Mouse (Mus musculus): ENCODE measurements around the gene Ntm.

Gene Ntm

DNA sequence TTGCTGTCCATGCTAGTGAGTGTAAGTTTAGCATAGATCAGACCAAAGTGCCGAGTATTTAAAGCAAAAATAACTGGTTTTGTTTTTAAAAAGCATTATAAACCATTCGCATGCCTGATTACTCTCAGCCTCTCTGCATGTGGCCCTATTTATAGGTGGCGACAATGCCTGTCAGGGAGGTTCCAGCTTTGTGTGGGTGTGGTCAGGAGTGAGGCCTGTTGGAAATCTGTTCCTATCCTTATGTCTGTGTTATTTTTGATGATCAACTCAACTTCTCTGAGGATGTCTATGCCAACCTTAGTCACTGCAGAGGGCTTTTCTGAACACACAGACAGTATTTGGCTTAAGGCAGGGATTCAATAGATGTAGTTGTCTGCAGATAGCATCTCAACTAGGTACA, 78.9 kb downstream of the Ntm start:
- in situ Hi-C loops (cut with MboI): no loop called here

DNA sequence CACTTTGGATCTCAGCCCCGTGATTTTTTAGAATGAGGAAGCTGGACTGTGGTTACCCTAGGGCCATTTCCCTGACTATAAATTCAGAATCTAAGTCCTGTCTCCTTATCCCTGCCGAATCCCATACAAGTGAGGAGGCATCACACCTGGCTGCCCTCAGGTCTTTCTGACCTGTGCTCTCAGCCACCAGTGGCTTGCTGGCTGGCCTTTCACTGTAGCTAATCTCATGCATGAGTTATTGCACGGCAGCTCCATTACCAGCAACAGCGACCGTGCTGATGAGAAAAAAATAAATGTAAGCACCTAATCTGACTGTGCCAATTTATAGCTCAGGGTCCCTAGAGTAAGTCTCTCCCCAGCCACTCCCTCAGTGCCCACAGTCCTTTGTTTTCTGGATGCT, 81.3 kb downstream of the Ntm start:
- in situ Hi-C loops (cut with MboI): no loop called here

DNA sequence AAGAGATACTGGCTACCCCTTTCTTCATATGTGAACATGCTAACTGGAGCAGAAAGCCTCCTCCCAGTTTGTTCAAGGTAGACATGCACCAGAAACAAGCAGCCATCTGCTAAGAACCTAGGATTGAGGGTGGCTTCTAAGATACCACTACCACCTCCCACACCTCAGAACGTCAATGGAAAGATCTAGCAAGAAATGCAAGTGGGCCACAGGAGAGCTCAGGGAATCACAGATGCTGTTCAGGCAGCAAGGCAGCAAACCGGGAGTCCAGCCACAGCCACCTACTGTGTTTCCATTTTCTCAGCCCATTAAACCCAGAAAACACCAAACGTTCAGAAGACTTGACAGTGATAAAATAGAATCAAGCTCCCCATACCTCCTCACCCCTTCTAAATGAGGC, 85.4 kb downstream of the Ntm start:
- in situ Hi-C loops (cut with MboI): no loop called here

DNA sequence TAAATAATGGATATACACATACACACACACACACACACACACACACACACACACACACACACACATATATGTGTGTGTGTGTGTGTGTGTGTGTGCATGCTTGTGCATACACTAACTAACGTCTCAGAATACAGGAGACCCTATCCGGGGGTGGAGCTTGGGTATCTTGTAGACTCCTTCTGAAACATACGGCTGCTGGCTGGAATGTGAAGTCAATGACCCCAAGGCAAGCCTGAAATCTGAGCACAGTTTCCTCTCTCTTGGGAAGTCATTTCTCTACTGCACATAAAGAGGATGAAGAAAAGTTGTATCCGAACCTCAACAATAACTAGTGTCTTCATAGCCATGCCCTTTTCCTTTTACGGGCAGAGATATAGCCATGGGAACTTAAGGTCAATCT, 95.2 kb downstream of the Ntm start:
- in situ Hi-C loops (cut with MboI): no loop called here

DNA sequence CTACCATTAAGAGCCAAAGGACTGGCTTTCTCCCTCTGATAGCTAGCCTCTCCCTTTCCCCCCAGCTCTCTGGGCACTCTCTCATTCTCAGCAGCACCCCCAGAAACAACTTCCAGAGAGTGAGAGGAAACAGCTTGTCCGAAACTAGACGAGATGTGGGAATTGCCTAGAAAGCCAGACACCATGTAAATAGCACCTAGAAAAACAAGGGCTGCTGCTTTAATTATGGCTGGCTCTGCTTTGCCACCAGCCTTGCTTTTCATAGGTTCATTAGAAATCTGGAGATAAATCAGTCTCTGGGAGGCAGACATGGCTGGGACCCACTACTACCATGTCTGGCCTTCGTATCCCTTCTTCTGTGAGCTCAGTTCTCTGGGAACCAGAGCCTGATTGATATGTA, 96.1 kb downstream of the Ntm start:
- in situ Hi-C loops (cut with MboI): no loop called here

DNA sequence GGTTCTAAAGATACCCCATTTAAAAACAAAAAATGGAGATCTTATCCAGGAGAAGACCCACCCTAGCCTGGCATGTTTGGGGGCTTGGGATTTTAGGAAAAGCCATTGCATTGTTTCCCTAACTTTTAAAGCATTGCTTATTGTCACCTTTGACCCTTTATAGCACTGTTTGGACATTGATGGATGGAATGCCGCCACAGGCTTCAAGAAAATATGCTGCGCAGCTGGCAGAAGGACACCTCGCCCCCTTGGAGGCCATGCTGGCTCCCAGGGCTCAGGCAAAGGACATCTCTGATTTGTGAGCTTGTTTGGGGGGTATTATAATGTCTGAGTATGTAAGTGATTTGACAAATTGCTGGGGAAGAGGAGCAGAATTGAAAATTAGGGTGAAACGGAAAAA, 96.8 kb downstream of the Ntm start:
- in situ Hi-C loops (cut with MboI): no loop called here

DNA sequence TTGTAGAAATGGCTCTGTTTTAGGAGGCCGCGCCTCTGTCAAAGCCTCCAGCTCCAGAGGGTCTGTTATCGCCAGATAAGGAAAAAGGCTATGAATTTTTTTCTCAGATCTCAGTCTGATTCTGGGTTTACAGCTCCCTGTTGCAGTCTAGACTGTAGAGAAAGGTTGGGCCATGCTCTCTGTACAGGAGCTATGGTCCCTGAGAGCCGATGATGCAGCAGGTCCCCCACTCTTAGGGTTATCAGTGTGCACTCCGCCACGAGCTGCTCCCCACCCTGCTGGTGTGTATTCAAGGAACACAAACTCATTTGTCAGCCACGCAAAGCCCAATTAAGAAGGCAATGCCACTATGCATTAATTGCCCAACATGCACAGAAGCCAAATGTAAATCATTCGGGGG, 97.4 kb downstream of the Ntm start:
- in situ Hi-C loops (cut with MboI): no loop called here

DNA sequence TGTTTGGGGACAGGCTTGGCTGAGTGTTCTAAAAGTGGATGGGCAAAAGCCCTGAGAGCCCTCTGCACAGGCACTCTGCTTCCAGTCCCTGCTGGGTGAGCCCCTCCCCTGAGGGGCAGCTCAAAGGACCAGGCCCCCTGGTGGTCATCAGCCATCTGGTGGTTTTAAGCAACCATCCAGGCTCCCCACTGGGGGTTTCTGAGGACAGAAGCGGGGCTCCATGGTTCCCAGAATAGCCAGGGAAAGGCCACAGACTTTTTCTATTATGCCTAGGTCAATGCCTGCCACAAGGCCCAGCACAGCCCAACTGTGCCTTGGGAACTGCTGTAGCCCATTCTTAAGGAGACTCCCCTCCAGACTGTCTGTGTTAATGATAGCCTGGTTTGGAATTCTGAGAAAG, 98.1 kb downstream of the Ntm start:
- in situ Hi-C loops (cut with MboI): no loop called here

DNA sequence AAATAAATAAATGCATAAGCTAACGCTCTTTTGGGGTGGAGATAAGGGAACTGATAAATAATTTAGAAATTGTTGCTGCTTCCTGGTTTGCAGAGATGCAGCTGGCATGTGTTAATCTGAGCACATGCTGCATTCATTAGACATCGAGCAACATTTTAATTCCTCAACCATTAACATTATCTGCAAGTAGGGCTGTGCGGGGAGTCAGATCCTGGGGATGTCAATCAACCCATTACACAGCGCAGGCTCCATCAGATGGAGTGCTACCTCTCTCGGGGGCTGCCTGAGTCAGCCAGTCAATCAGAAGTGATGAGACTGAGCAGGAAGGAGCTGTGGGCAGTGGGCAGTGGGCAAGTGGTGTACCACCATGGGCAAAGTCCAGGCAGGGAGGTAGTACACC, 100.5 kb downstream of the Ntm start:
- in situ Hi-C loops (cut with MboI): no loop called here

DNA sequence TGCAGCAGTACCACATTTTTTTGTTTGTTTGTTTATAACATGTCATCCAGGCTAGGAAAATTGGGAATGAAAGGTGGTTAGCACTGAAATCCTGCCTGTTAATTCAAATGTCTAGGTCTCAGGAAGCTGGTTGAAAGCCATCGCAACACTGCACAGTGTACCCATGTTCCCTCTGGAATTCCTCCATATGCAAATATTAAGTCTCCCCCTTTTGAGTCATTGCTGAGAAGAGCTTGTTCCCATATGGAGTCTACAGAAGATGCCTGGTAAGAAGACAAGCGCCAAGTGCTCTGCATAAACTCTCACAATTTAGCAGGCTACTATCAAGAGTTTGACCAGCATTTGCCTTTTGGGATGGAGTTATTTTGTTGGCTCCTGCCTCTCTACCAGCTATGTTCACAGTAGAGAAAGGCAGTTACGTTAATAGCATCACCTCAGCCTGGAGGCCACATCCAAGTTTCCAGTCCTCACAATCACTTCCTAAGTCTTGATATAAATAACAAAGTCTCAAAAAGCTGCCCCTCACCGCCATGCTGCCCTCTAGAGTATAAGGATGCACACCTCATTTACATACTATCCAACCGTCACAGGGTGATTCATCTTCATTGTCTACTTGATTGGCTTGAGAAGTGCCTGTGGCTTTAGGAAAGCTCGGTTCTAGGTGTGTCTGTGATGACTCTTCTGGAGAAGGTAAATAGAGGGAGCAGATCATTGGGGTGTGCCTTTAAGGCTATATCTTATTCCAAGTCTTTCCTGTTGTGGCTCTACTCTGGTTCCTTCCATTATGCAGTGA, 103.5 kb downstream of the Ntm start:
- in situ Hi-C loops (cut with MboI): no loop called here

DNA sequence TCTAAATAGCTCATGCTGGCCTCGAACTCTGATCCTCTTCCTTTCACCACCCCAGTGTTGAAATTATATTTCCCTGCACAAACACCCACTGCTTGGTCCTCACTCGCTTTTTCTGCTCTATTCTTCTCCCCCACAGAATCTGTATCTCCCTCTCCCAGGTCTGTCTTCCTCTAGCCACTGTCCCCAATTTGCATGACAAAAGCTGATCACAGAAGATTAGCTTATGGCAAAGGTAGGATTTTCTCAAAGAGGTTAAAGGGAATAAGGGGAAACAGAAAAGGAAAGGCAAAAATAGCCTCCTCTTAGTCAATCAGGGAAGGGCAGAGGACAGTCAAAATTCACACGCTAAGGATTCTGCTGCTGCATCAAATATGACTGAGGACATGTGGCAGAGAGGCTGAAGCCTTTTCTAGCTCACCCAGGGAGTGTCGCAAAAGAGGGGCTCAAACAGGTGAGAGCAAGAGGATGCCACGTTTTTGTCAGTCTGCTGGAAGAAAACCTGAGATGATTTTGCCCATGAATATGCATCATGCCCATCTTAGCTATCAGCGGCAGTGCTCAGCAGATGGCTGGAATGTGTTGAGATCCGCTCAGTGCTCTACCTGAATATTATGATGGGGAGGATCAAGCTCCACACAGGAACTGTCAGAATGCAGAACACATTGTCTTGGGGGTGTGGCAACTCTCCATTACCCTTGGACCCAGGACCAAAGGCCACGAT, 114.0 kb downstream of the Ntm start:
- in situ Hi-C loops (cut with MboI): no loop called here

DNA sequence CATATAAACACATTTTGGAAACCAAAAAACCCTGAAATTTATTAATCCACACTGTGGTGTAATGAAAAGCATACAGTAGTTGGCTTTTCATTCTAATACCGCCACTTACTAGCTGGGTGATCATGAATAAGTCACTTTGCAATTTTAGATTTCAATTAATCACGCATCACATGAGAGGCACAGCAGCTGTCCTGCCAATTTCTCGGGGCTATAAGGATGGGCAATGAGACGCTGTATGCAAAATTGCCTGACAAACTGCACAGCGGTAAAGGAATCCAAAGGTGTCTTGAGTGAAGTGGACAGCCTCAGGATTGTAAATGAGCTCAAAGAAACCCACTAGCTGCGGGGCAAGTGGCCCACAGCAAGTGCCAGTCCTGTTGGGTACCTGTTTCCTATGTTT, 125.6 kb downstream of the Ntm start:
- in situ Hi-C loops (cut with MboI): no loop called here

DNA sequence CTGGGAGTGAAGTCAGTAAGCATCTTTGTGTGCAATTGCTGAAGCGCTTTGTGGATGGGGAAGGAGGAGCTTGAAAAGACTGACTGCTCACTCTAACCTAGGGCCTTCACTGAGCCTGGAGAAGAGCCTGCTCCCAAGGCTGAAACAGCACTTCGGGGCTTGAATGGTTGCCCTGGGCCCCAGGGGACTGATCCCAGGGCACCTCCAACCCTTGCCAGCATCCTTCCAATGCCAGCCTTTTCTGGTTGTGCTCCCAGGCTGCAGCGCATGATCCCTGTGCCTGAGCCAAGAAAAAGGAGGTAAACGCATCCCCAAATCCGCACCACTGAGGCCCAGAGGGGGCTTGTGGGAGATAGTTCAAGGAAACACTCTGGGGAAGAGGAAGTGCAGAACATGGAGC, 128.0 kb downstream of the Ntm start:
- in situ Hi-C loops (cut with MboI): no loop called here

DNA sequence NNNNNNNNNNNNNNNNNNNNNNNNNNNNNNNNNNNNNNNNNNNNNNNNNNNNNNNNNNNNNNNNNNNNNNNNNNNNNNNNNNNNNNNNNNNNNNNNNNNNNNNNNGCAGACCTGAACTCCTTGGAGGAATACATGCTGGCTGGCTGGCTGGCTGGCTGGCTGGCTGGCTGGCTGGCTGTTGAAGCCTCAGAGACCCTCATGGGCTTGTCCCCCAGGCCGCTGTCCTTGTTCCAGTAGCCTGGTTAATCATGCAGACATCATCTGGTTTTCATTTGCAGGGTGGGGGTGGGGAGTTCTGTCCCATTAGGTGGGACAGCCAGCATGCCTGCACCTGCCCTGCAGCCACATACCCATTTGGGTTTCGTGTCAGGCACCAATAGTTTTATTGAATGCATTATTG, 129.2 kb downstream of the Ntm start:
- in situ Hi-C loops (cut with MboI): no loop called here

DNA sequence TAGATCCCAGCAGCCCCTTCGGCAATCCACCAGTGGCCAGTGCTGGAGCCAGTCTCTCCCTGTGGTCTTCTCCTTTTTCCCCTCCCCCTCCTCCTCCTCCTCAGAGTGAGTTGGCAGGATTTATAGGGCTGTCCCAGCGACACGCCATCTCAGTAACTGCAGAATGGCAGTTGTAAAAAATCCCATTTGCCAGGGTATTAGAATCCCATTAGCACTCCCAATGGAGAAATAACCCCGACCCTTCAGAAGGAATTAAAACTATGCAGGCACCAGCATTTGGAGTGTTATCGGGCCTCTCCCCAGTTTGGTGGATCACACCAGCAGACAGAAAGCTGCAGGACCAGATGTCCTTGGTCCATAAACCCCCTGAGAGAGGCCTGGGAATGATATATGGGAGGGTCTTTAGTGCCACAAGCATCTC, 135.7 kb downstream of the Ntm start:
- in situ Hi-C loops (cut with MboI): no loop called here

DNA sequence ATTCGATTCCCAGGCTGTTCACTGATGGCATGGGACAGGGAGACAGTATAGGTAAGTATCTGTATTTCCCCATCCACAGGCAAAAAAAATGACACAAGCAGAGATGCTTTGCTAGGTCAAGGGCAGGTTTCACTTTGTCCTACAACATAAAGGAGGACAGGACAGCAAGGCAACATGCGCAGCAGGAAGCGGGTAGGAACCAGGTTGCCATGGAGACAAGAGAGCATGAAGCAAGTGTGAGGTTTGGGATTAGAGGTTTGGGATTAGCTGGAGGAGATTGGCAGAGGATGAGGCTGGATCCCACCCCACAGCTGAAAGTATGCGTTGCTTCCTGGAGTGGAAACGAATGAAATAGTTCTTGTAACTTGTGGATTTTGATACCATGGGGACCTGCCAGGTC, 137.7 kb downstream of the Ntm start:
- in situ Hi-C loops (cut with MboI): no loop called here

DNA sequence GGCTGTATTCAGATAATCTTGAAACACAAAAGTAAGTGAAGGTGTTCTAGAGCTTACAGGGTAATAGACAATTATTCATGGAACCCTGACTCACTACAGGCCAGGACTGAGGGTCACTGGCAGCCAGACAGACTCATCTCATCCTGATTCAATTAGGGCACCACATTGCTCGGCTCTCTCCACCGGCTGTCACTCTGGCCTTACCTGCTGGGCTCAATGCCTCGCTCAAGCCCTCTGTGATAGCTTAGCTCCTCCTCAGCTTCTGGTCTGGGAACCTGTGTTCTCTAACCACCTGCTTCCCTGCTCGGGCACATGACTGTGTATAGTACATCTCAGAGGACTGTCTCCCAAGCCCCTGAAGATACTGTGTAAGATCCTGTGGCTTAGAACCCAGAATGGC, 139.2 kb downstream of the Ntm start:
- in situ Hi-C loops (cut with MboI): no loop called here

DNA sequence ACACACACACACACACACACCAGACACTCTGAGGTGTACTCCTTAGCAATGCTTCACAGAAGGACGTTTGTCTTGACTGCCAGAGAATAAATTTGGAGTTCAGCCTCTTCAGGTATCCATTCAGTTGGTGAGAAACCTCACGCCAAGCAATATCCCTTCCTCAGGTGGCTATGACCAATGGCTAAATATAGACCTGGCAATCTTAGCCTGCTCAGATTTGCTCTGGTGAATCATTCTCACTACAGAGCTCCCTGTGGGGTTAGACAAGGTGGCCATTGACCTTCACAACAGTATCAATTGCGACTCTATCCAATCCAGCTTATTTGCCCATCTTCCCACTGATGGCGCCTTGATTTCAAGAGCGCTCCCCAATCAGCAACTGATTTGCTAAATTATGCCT, 150.3 kb downstream of the Ntm start:
- in situ Hi-C loops (cut with MboI): no loop called here

DNA sequence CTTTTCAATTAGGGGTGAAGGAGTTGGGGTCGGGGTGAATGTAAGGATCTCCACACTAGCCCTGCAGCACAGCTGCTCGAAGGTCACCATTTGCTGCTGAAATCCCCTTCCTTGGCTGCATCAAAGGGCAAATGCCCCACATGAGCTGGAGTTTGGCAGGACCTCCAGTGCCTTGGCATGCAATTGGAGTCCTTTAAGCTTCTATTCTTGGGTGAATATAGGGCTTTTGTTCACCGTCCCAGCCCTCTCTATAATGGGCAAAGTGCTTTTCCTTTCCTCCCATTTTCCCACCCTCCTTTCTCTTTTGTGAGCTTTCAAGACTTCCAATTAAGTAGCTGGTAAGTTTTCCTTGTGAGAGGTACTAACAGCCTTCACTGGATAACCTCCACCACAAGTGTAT, 156.2 kb downstream of the Ntm start:
- in situ Hi-C loops (cut with MboI): no loop called here

DNA sequence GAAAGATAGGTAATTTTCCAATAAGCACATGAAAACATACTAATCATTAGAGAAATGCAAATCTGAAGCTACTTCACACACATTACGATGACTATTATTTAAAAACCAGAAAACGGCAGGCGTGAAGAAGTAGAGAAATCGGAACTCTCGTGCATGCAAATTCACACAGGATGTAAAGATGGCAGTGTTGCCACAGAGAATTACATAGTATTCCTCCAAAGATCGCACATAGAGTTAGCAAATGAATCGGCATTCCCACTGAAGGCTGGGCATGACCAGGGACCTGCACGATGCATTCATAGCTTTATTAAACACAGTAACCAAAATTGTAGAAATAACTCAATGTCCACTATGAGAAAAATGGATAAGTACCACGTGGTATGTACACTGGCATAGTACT, 158.5 kb downstream of the Ntm start:
- in situ Hi-C loops (cut with MboI): no loop called here

DNA sequence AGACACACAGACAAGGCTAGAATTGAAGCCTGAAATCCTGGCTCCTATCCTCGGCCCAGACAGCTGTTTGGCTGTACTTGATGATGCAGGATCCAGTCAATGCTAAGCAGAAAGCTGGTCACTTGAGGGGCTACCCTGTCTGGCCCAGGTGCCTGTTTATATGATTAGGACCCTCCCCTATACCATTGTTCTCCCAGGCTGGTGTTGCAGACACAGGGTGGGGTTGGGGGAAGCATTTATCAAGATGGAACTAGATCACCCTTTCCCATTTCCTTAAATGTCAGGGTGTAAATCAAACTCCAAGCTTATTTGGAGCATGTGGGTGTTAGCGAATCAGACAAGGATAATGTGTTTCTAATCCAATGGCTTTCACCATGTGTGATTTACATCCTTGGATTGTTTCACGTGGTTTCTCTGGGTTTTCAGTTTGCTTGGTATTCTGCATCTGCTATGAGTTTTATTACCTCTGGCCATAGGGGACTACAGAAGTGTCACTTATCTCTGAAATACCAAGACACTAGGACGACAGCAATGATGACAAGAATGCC, 159.1 kb downstream of the Ntm start:
- in situ Hi-C loops (cut with MboI): no loop called here

DNA sequence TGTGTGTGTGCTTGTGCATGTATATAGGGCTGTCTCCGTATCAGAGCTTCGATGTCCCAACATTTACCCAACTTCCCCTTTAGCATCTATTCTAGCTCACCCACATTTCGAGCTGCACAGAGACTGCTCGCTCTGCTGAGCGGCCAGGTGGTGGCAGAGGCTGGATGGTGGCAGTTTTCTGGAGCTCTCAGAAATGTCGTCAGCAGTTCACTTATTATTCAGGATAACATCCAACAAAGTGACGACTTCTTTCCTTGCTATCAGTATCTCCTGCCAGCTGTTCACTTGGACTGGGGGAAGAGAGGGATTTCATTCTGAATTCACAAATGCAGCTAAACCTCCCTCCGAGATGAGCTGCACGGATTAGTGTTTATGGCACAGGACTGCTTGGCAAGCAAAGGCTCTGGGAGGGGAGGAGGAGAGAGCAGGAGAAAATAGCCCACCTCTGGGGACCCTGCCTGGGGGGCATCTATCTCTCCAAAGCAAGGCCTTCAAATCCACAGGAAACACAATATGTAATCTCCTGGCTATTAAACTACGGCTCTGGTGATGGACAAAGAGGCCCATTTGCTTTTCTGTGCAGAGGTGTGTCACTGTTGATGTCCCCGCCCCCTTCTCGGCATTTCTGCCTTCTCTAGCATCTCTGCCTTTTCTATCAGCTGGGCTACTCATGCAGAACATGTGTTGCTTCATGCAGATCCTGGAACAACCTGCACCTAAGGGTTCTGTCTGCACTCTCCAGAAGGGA, 159.8 kb downstream of the Ntm start:
- in situ Hi-C loops (cut with MboI): no loop called here

Measured in mature B cell (primary cell).